Mouse (Mus musculus) Patski (cell line): Measurements from ENCODE around the gene Mstn. TPM values are rescaled to one million over a fixed set of nuclear protein-coding genes. Genes with fewer than 3 reads are reported as not detected.

Experiments
- ATAC-seq: fragments of 100-300 bp; one replicate; pipeline ENCODE4 v1.8.0; 2021
- CTCF ChIA-PET: fragments of 350-600 bp; sonication (Branson Sonifier 250); formaldehyde crosslinking; loops from one replicate; lab custom pipeline; 2022; ENCODE audit warnings: inconsistent platforms; lab: Charles Lee
- POLR2A ChIA-PET: fragments of 350-600 bp; sonication (Branson Sonifier 250); formaldehyde crosslinking; loops from one replicate; lab custom pipeline; 2022; ENCODE audit warnings: antibody characterized with exemption, inconsistent platforms; lab: Charles Lee
- DNase-seq: peaks from one replicate; pipeline ENCODE4 v3.0.0-alpha.2; 2011; ENCODE audit warnings: low read depth, low spot score
- H3K27me3 ChIP-seq: fragments of 371-371 bp; one replicate; pipeline ENCODE4 v1.5.1; 2021
- CTCF ChIP-seq: fragments of 100-300 bp; IDR thresholded peaks from one replicate; pipeline ENCODE4 v1.5.1; 2021
- in situ Hi-C: fragments of 300-500 bp; cut with MboI; formaldehyde crosslinking; loops from 3 replicates; pipeline ENCODE4 v1.11.1; 2018; ENCODE audit warnings: low pct_unique_long_range_greater_than_20kb, mixed read lengths
- polyA plus RNA-seq: library from polyadenylated mRNA; unstranded; gene quantifications from one replicate; pipeline ENCODE4 v1.2.3, GENCODE M21; 2021

Mstn gene
- polyA plus RNA-seq, 1 experiment from 2014 or later, result not detected

DNA sequence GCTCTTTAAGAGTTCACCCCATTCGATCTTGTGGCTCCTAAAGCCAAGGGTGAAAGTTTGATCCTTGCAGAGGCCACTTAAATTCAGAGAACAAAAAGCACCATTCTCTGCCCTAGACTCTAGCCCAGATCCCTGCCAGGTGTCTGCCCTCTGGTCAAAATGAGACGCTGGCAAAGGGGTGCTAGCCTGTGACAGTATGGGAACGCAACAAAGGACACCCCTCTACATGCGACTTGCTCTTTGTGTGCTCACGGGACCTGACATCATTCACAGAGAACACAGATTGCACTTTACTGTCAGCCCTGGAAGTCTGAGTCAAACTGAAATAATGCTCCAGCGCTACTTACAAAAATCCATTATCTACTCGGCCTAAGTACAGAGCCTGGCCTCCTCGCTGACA is 941 bp upstream of the Mstn start:
- POLR2A ChIA-PET, result interaction anchor here (0.5 kb wide), 1 partner anchor 9 kb away, joined by 3 read pairs; no protein-coding TSS in a partner anchor
- no peak for DNase-seq
- no peak for ATAC-seq
- CTCF ChIA-PET, result interaction anchor here (0.7 kb wide), 2 partner anchors 114 to 653 kb away, joined by 3 read pairs; no protein-coding TSS in a partner anchor
- no peak for TF ChIP-seq CTCF
- H3K27me3 ChIP-seq, result peaks cover 64% of the 10 kb centered on the region
- in situ Hi-C loops, result loop anchor here (25.0 kb wide), 1 partner anchor 877 kb away; no protein-coding TSS in a partner anchor

GRCm38 (mm10) chr1:53061871-53062608 is 600 bp downstream of the Mstn start:
- in situ Hi-C loops, result loop anchor here (25.0 kb wide), 1 partner anchor 875 kb away; no protein-coding TSS in a partner anchor
- H3K27me3 ChIP-seq, result peaks cover 69% of the 10 kb centered on the region
- DNase-seq (no peak), ATAC-seq (no peak)
- no peak for TF ChIP-seq CTCF
- ChIA-PET POLR2A (no interaction called here), CTCF (no interaction called here)

DNA sequence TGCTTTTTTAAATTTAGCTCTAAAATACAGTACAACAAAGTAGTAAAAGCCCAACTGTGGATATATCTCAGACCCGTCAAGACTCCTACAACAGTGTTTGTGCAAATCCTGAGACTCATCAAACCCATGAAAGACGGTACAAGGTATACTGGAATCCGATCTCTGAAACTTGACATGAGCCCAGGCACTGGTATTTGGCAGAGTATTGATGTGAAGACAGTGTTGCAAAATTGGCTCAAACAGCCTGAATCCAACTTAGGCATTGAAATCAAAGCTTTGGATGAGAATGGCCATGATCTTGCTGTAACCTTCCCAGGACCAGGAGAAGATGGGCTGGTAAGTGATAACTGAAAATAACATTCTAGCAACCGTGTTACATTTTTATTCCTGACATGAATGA is 2.5 kb downstream of the Mstn start:
- H3K27me3 ChIP-seq, result peaks cover 78% of the 10 kb centered on the region
- no peak for TF ChIP-seq CTCF
- ATAC-seq (no peak), DNase-seq (no peak)
- ChIA-PET POLR2A (no interaction called here), CTCF (no interaction called here)
- in situ Hi-C loops, result loop anchor here (25.0 kb wide), 1 partner anchor 873 kb away; no protein-coding TSS in a partner anchor

GRCm38 (mm10) chr1:53069726-53070514 is 8.5 kb downstream of the Mstn start:
- in situ Hi-C loops, result loop anchor here (25.0 kb wide), 1 partner anchor 867 kb away; no protein-coding TSS in a partner anchor
- no peak for DNase-seq
- H3K27me3 ChIP-seq, result peaks cover 57% of the 10 kb centered on the region
- no peak for ATAC-seq
- ChIA-PET POLR2A (no interaction called here), CTCF (no interaction called here)
- TF ChIP-seq CTCF, result no peak

DNA sequence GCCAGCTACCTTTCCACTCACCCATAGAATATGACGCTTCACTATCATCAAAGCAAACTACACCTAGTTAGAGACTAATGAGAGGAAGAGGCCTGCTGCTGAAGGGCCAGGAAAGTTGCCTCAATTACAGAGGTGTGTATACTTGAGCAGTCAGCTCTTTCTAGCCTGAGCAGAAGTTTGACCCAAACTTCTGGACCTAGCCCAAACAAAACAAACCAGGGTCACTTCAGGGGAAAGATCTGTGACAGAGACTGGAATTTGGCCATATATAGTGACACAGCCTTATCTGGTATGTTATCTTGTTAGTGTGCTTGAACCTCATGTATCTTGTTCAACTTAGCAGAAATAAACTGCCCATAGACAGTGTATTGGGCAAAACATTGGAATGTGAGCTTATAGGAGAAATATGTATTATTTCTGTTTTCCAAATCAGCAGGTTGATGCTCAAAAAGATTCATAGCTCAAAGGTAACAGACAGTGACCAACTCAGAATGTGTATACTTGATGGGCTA is 9.3 kb downstream of the Mstn start:
- CTCF ChIA-PET, result no interaction called here
- no peak for TF ChIP-seq CTCF
- ATAC-seq (no peak), DNase-seq (no peak)
- in situ Hi-C loops, result loop anchor here (25.0 kb wide), 1 partner anchor 867 kb away; no protein-coding TSS in a partner anchor
- POLR2A ChIA-PET, result no interaction called here
- H3K27me3 ChIP-seq, result peaks cover 50% of the 10 kb centered on the region

- in situ Hi-C loops, result no loop called here
- TF ChIP-seq CTCF, result no peak
- POLR2A ChIA-PET, result no interaction called here
- CTCF ChIA-PET, result no interaction called here
- no peak for DNase-seq
- ATAC-seq, result no peak
- H3K27me3 ChIP-seq, result peaks cover 15% of the 10 kb centered on the region
Measured at GRCm38 (mm10) chr1:53076656-53077055, 15.2 kb downstream of the Mstn start.

DNA sequence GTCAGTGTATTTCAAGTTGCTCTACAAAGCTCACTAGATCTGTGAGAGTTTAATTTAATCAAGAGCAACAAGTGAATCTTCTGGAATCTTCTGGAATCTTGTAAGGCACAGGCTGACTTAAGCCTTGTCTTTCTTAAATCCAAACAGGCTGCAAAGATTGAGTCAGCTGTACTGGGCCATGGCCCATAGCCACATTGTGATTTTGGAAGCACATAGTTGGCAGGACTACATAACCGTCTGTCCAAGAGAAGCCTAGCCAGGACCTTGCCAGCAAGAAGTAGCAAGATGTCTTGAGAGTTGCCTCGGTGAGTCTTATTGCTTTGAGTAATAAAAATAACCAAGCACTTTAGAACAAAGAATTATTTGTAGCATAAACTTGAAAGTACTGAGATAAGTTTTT is 18.4 kb downstream of the Mstn start:
- CTCF ChIA-PET, result no interaction called here
- DNase-seq (no peak), ATAC-seq (no peak)
- peaks cover 30% of the 10 kb centered on the region for H3K27me3 ChIP-seq
- TF ChIP-seq CTCF, result no peak
- POLR2A ChIA-PET, result no interaction called here
- in situ Hi-C loops, result no loop called here

DNA sequence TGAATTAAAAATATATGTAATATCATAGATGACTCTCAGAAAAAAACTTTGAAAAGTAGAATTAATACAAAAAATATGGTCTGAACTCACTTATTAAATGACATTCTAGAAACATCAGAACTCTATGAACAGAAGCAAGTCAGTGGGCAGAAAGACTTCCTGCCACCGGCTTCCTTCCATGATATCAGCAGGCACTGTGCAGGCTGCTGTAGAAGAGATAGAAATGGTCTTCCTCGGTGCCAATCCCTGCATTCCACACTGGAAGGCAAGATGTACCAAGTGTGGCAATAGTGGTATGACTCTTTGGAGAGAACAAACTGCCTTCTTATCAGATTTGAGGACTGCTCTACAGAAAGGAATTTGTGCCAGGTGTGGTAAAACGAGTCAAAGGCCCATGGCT is 19.2 kb downstream of the Mstn start:
- peaks cover 30% of the 10 kb centered on the region for H3K27me3 ChIP-seq
- TF ChIP-seq CTCF, result no peak
- ChIA-PET POLR2A (no interaction called here), CTCF (no interaction called here)
- in situ Hi-C loops, result no loop called here
- ATAC-seq (no peak), DNase-seq (no peak)

DNA sequence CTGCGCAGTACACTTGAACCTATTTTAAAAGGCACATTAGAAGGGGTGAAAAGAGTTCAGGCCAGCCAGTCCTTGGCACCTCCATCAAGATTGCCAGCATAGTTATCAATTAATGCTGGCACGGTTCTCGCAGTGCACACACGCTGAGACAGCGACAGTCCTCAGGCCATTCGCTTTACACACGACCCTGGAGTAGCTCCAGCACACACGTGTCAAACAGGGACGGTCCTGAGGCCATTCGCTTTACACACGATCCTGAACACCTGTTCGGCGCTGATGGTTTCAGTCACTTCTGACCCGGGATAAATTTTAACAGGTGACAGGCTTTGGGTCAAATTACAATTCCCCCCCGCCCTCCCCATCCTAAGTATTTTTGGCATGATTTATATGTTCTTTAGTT is 23.8 kb downstream of the Mstn start:
- peaks cover 65% of the 10 kb centered on the region for H3K27me3 ChIP-seq
- no peak for TF ChIP-seq CTCF
- in situ Hi-C loops, result no loop called here
- ATAC-seq (no peak), DNase-seq (no peak)
- ChIA-PET POLR2A (no interaction called here), CTCF (no interaction called here)

DNA sequence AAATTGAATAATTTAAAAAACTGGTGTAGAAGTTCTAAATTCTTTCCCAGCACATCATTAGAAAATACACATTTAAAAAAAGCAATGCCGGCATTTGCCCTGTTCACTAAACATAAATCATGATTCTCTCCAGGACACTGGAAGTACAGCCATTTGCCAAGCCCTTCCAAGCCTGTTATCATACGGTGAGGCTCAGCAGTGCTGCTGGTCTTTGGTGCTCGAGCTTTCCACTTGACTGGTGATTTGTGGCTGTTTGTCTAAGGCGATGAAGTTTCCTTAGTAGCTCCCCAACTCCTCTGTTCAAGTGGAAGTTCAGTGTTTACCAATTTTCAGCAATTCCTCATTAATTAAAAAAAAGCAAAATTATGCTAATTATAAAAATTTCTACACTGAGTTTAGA is 24.6 kb downstream of the Mstn start:
- ChIA-PET CTCF (no interaction called here), POLR2A (no interaction called here)
- DNase-seq (no peak), ATAC-seq (no peak)
- H3K27me3 ChIP-seq, result peaks cover 71% of the 10 kb centered on the region
- in situ Hi-C loops, result no loop called here
- no peak for TF ChIP-seq CTCF

DNA sequence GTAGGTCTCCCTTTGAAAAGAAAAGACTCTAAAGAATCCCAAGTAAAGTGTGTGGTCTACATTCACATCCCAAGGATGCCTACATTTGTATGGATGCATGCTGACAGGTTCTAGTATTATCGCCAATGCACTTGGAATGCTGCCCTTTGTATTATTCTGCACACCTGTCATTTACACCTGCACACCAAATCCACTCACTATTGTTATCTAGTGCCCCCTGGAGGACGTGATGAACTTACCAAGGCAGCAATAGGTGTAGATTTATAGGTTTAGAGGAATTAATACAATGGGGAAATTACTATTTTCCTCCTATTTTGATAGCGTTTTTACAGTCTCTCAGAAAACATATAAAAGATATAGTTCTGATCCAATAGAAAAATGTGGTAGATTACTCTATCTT is 31.7 kb downstream of the Mstn start:
- no peak for ATAC-seq
- DNase-seq, result no peak
- H3K27me3 ChIP-seq, result peaks cover 46% of the 10 kb centered on the region
- POLR2A ChIA-PET, result no interaction called here
- peak; percentile 28 for TF ChIP-seq CTCF
- in situ Hi-C loops, result no loop called here
- CTCF ChIA-PET, result no interaction called here
